Mouse (Mus musculus) layer of hippocampus, postnatal 14 days (tissue): ENCODE measurements around the gene Trpm3. TPM values are rescaled to one million over a fixed set of nuclear protein-coding genes. Genes with fewer than 3 reads are reported as not detected.

Source experiments
- DNase-seq, 2 experiments: peaks; one replicate each; pipeline ENCODE4 v3.0.0; 2021 to 2022; ENCODE audit warnings: low spot score in 2 of 2, mixed read lengths in 1 of 2
- total RNA-seq, 2 experiments: library from RNA; stranded (reverse); gene quantifications; 2 replicates each; pipeline ENCODE4 v1.2.3; 2021

The Trpm3 gene
- total RNA-seq, 2 experiments from 2014 or later, result 46.7 to 79.9 TPM

DNA sequence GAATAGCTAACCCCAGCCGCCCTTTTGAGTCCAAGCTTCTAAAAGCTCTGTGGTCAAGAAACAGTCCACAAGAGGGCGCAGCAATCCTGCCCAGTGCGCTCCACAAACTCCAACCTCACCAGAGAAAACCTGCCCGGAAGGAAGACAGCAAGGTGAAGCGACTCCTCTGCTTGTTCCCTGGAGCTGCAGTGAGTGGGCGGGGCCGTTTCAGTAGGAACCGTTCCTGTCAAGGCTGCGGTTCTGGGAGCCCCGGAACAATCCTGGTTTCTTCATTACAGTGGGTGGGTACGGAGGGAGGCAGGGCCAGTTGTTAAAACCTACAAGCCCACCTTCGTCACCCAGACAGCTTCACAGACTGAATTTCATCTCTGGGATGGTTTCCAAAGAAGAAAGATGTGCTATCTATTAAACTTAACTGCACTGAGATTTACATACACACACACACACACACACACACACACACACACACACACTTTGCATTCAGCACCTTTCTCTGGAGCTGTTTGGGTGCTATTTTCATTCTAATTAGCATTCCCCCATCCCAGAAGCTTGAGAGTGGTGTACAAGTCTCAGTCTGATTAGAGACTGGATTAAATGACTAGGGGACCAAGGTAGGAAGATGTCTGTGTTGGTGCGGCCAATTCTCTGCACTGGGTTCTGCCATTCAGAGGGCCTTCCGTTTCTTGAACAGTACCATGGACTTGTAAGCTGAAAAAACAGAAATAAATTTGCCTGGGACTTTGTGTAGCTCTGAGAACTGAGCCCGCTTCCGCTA lies 777.2 kb downstream of the Trpm3 start:
- DNase-seq, result peak; percentile 84 to 93

DNA sequence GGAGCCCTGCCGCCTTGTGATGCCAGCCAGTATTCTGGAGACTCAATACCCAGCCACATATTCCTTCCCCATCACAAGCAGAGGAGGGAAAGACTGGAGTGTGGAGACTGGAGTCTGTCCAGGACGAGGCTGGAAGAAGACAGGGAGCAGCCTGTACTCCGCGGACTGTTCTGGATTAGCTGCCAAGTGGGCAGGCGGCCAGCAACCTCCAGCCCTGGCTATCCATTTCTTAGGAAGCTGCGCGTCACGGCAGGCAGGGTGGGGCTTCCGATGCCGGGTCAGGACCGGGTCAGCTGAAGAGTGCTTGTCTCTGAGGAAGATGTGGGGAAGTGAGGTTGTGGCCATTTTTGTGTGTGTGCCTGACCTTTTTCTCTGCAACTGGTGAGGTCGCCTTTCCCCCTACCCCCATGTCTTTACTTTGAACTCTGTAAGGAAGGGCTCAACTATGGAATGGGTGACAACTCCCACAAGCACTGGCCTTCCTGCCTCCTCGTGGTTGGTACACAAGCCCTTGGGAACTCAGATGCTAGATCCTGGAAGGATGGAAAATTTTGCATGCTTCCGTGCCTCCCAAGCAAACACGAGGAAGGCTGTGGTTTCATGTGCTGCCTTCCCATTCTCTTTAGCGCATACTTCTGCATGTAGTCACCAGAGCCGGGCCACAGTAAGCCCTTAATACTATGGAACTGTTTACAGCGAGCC lies 777.9 kb downstream of the Trpm3 start:
- peak; percentile 91 to 96 for DNase-seq

DNA sequence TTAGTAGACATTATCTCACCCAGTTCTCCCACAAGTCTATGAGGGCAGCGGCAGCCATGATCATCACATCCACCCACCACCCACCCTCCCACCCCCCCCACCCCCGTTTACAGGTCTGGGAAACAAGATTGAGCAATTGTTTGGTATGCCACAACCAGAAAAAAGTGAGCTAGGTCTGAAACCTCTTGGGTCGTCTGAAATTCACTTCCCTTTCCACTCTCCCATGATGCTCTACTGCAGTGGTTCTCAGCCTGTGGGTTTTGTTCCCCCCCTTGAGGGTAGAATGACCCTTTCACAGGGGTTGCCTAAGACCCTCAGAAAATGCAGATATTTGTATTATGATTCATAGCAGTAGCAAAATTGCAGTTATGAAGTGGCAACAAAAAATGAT lies 778.5 kb downstream of the Trpm3 start:
- DNase-seq, result no peak

DNA sequence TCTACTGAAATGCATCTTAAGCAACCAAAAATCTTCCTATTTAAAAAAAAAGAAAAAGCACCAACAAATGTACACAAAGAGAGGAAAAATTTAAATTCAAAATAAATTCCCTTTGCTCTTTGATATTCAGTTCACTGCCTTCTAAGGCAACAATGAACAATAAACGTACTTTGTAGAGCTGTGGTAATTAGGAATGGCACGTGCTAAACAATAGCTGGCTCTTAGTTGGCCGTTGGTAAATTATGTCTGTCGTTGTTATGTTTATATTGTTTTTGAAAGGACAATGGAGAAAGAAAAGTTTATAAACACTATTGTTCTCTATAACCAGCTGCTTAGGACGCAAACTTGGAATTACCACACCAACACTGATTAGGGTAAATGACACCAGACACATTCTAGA lies 782.1 kb downstream of the Trpm3 start:
- no peak for DNase-seq

DNA sequence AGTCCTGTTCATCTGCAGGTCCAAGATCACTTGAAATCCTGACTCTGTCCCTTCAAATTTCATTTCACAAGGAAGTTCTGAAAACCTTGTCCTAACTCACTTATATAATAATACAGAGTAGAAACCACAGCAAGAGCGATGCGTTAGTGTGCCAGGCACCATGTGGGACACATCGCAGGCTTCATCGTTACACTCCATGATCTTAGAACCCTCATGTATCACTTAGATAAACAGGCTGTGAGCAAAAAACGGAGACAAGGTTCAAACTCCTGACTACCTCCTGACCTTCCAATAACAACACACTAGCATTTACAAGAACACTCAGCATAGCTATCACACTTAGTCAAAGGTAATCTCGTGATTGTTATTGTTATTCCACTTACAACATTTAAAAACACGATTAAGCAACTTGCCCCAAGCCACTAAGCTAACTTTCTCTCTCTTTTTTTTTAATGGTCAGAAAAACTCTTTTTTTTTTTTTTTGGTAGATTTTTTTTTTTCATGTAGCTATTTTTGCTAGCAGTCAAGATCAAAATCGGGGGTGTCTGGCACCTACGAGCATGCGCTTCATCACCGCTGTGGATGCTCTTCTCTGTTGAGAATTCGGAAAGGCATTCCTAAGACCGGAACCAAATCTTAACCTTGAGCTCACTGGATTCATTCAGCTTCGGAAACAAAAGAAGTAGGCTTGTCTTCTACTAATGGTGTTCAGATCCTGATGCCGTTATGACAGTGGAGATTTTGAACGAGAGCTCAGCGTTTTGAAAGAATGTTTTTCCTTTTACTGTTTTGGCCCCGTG lies 784.2 kb downstream of the Trpm3 start:
- no peak for DNase-seq

DNA sequence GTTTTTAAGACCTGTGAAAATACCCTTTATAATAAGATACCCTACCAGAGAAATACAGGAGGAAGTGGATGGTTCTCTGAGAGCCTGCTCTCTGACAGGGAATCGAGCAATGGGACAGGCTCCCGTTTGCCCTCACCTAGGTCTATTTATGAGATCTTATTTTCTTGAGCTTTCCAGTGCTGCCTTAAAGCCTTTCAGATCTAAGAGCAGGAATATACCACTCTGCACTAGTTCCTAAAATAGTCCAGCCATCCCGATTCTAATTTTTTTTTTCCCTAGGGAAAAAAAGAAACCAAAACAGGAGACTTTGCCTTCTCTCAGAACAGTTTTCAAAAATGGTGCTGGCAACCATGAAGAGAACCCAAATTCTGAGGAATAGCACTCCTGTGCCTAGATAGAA lies 786.4 kb downstream of the Trpm3 start:
- DNase-seq, result no peak

DNA sequence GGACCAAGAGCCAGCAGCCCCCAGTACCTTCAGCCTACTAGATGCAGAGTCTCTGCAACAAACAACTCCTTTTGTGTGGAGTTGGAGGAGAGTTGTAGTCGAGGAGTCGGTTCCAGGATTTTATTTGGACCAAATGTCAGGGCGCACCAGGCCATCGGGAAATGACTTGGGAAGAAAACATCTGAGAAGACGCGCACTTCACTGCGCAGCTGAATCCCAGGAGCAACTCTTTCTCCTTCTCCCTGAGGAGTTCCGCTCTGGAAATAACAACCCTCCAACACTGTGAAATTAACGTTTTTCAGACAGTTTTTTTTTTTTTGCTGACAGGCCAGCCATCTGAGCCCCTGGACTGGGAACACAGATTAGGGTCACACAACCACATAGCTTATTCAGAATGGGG lies 787.9 kb downstream of the Trpm3 start:
- no peak for DNase-seq

DNA sequence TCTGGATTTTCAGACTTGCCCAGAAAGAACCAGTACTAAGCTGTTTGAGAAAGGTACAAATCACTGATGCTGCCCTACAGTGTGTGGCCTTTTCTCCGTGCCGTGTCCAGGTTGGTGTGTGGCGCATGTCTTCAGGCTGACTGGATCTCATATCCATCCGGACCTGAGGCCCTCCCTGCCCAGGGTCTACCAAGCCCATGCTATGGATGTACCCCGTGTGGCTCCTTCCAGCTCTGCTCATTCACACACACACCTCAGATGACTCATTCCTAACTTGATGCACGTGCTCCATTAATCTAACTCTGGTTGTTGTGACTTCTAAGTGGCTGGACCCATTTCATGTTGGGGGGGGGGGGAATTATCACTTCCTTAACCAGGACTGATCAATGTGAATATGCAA lies 789.5 kb downstream of the Trpm3 start:
- no peak for DNase-seq

DNA sequence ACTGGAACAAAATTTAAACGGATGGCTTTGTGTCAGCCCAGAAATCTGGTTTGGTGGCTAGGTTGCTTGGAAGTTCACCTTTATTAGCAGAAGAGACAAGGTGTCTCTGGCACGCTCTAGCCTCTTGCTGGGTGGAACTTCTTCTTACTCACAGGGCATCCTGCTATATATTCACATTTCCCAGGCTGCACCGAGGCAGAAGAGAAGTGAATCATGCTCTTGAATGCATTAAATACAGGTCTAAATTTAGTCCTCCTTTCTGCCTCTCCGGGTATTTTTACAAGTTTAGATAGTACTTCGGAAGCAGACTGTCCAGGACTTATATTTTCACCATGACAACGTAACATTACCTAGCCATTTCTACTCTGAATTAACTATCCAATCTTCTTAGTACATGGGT lies 790.9 kb downstream of the Trpm3 start:
- DNase-seq, result no peak

DNA sequence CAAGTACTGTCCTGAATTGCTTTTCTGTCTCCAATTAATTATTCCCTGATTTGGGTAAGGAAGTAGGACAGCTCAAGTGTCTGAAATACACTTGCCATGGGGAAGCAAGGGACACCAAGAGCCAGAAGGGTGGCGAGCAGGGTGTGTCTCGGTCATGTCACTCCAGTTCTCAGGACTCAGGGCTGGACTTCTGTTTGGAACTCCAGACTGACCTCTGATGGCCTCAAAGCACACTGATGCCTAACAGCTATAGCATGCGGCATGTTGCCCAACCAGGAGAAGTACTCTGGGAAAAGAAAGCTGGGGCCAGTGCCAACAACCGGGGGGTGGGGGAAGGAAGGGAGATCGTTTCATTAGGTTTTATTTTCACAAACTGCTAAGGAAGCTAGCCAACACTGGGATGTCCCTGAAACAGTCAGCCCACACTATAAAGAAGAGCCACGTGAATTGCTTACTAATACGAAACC lies 791.6 kb downstream of the Trpm3 start:
- DNase-seq, result peak; percentile 41 to 58

DNA sequence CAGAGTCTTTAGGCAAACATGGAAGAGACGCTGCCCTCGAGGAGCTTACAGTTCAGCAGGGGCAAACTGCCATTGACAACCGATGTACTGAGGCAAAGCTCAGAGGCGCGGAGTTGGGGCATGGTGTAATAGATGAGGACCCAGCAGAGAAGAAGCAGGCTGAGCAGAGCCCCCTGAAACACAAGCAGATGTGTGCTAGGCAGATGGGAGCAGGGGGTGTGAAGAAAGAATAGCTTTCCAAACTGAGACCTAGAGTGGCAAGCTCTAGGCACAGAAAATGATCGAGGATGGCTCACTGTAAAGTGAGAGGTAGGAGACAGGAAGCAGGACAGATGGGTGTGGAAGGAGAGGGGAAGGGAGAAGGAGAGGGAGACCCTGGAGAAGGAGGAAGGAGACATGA lies 792.2 kb downstream of the Trpm3 start:
- peak in 1 of 2 experiments; percentile 24 for DNase-seq

DNA sequence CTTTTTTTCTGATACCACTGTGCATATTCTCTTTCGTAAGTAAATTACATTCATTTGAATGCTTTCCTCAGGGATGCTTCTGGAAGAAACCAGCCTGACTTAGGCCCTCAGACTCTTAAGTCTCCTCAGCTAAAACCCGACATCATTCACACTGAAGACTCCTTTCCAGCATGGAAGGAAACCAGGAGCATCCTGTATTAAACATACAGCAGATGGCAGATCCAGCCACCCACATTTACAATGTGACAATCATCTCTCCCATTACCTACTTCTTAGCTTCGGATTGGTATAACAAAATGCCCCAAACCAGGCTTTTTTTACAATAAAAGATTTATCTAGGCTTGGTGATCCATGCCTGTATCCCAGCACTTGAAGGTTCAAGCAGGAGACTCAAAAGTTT lies 796.2 kb downstream of the Trpm3 start:
- DNase-seq, result no peak

DNA sequence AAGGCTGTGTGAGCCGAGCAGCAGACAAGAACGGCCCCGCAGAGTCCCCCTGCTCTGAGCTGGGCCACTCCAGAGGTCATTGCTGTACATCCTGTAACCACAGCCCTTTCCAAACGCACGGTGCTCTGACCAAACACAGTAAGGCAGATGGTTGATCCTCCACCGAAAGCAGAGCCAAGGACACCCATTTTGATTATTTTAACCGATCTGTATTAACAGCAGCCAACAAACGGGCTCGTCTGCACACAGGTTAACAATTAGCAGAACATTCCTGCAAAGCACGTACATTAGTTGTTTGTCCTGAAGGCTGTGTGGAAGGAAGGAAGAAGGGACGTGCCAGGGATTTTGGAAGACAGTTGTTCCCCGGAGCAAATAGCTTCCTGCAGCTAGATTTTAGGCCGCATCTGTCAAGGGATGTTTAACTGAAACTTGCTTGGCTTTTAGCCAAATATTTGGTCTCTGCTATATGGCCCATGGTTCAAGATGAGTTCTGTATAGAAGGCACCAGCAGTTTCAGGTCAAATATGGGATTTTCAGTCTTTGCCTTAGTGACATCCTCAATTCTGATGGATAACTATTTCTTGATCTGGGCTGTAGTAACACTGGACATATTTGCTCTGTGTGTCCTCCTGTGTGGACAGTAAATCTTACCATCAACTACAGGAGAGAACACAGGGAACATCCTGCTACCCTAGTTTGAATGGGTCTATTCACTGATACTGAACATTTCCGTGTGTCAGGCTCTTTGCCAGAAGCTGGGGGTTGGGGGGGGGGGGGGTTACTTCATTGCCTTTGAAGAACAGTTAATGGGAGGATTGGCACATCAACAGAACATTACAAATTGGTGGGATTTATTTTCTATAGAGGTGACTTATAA lies 800.2 kb downstream of the Trpm3 start:
- DNase-seq, result no peak

DNA sequence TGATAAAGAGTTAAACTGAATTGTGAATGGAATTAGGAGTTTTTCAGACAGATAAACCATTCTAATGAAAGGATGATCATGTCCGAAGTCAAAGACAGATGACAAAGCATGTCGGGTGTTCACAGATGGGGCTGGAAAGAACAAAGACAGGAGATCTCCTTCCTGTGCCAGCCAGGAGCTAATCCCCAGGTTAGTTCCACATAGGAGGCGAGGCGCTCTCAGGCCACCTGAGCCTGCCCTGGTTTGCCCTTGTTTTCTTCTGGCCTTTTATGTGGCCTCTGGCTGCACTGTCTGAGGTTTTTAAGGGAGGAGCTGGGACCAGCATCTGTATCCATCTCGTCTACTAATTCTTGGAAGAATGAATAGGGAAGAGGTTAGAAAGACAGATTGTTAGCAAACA lies 801.0 kb downstream of the Trpm3 start:
- DNase-seq, result no peak

DNA sequence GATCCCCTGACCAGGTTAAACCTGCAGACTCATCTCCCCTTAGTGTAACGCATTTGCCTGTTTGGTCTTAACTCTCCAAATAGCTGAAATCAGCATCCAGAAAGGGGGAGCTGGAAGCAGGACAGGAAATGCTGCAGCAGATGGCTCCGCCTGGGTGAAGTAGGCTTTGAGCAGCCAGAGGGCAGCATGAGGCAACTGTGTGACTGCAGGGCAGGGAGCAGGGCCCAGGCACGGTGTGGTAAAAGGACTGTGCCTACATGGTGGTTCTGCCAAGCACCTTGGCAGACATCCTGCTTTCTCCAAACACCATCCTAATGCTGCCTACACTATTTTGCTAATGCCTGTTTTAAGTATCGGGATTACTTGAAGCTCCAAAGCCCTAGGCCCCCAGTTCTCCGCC lies 801.6 kb downstream of the Trpm3 start:
- peak; percentile 80 to 90 for DNase-seq

DNA sequence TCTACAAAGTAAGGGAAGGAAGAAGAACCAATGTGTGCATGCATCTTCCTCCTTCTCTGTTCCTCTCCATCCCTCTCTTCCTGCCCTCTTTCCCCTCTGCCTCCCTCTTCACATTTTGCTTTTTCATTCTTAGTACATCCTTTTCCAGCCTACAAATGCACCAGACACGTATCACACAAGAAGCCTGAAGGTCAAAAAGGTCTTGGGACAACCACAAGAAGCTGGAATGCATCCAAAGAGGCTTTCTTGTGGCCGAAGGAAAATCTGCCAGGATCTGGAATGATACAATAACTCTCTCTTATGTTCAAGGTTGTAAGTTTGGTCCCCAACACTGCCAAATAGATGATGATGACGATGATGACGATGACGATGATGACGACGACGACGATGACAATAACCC lies 802.1 kb downstream of the Trpm3 start:
- no peak for DNase-seq

DNA sequence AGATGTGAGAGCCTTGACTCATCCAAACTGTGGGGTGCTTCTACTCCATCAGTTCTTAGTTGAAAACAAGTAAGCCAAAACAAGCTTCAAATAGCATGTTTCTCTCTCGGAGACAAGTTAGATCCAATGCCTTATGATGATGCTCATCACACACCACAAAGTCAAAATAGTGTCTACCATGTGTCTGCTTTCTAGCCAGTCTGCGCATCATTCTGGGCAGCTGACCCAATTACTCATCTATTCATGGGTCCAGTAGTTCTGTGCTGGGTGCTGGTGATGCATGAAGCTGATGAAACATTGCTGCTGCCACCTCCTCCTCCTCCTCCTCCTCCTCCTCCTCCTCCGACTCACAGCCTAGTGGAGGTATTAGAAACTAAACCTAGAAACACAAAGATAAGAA lies 813.6 kb downstream of the Trpm3 start:
- no peak for DNase-seq

DNA sequence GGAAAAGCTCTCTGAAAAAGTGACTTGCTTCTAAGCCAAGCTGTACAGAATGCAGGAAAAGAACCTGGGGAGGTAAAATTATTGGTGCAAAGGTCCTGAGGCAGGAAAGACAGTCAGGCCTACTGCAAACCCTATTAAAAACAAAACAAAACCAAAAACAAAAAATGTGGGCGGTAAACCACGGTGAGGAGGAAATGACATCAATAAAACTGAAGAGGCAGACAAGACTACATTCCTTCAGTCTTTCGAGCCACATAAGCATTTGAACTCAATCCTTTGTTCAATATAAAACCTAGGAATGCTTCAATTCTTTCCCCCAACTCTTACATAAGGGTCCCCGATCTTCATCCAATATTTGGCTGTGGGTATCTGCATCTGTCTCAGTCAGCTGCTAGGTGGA lies 814.3 kb downstream of the Trpm3 start:
- no peak for DNase-seq

DNA sequence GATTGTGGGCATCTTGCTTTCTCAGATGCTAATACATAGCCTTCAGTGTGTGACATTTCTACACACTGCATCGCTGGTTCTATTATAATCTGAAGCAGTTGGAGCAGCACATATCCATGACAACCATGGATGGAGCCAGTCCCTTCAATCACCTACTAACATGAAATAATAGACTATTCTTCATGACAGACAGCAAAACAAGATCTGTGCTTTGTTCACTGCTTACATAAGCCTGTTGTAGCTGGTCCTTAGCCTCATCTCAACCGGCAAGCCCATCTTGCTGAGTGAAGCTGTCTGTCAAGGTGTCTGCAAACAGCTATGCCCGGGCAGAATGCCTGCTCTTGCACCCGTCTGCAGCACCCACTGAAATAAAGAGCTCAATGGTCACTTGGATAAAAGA lies 819.6 kb downstream of the Trpm3 start:
- peak; percentile 47 to 75 for DNase-seq

DNA sequence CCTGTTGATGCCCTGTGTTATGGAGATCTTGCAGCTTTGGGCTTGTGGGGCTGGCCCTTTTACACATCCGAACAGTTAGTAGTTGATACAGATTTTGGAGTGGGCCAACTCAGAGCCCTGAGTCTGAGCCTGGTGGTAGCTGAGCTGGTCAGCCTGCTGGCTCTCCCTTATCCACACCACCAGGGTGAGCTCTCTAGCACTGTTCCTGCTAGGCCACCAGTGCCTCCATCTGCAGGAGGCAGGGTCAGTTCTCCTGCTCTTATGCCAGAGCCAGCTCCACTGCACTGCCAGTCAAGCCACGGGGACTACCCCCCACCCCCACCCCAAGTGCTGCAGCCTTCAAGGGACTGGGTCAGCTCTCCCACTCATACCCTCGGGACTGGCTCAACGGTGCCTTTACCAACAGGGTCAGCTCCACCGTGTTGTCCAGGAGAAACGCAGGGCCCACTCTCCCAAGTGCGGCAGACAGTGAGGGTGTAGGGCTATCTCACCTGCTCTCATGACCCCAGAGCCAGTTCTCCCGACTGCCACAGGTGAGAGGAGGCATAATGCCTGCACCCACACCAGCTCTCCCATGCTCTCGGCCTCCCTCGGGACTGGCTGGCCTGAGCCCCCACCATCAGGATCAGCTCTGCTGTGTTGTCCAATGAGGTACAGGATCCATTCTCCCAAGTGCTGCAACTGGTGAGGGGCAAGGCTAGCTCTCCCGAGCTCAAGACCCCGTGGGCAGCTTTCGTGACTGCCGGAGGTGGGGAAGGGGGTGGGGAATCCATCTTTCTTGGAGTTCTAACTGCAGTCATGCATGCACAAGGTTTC lies 821.8 kb downstream of the Trpm3 start:
- DNase-seq, result no peak
